Mouse (Mus musculus): ENCODE data around the gene Hectd3. TPM values are rescaled to one million over a fixed set of nuclear protein-coding genes. Genes with fewer than 3 reads are reported as not detected.

Hectd3 gene
- polyA plus RNA-seq, 1 experiment from 2014 or later: 14.7 TPM

DNA sequence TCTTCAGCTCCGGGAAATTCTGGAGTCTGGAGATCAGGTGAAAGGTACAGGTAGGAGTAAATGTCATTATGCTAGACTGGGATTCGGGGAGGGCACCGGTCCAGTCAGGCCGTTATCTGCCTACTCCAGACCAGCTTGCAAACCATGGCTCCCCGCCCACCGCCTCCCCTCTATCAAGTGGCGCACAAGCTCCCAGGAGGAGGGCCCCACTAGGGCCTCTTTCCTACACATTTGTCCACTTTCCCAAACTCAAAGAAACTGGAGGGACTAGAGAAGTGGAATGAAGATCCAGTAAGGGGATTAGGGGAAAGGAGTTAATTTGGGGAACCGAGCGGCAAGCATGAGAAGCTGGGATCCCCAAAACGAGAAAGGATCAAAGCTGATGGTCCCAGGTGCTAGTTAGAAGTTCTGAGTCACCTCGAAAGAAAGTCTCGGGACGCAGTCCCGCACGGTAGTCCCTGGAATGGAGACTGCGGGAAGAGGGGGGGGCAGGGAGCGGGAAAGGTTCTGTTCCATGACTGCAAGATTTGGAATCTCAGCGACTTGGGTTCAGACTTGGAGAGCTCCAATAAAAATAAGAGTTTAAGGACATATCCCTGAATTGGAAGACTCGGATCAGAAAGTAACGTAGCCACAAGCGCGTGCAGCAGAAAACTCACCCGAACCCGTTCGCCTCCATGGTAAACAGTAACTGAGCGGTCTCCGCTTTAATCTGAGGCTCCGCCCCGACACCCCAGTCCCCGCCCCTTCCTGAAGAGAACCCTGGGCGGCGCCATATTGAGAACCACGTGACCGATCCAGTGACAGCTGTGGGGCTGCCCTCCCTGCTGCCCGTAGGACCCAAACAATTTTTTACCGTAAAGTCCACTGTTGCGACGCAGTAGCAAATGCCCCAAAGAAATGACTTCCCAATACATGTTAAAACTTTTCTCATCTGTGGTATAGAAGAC lies 1.2 kb upstream of the Hectd3 start, which contains the start of gene Urod:
Urod (minus strand) TSS at position 742 of the 950 bp plus-strand sequence.
- WGBS: under 1% methylated on average over 38 of the region's 38 CpGs
- peak; percentile 88 for ATAC-seq (ENCODE audit: insufficient read depth, low FRiP score, low TSS enrichment)
- peaks cover 2% of the 10 kb centered on the region; the same call in 1 of the 2 replicates for H3K36me3 ChIP-seq (ENCODE audit: control insufficient read depth, insufficient read depth, low read length)

DNA sequence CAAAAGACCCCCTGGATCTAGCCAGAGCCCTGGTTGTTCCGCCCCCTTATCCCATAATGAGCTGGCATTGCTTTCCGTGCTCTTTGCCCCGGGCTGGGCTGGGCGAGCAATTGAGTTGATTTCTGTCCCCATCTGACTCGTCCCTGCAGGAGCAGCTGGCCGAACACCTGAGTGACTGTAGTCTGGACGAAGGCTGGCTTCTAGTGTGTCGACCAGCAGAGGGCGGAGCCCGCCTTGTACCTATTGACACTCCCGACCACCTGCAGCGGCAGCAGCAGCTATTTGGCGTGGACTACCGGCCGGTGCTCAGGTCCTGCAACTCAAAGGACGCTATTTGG lies 650 bp downstream of the Hectd3 start:
- peaks cover 17% of the 10 kb centered on the region for H3K4me1 ChIP-seq (ENCODE audit: control insufficient read depth, insufficient read depth, low read length)
- H3K27ac ChIP-seq (ENCODE audit: low read depth, low read length): peak overlapping the region; percentile 82; the same call in 1 of the 2 replicates
- DNase-seq (ENCODE audit: low spot score) (peak; percentile 51), ATAC-seq (ENCODE audit: insufficient read depth, low FRiP score, low TSS enrichment) (no peak; the same call in 1 of the 2 replicates)
- peaks cover 2% of the 10 kb centered on the region; the same call in 1 of the 2 replicates for H3K36me3 ChIP-seq (ENCODE audit: control insufficient read depth, insufficient read depth, low read length)
- peak overlapping the region; percentile 84 for H3K9ac ChIP-seq (ENCODE audit: low read length)
- no peaks in the 10 kb centered on the region for H3K9me3 ChIP-seq (ENCODE audit: control insufficient read depth, low read length)
- peak overlapping the region; percentile 98 for H3K4me3 ChIP-seq (ENCODE audit: low read depth, low read length)
- H3K27me3 ChIP-seq (ENCODE audit: control insufficient read depth, insufficient read depth, low read length): no peaks in the 10 kb centered on the region
- peak overlapping the region; percentile 99 for H3K4me2 ChIP-seq (ENCODE audit: low read depth)
- WGBS: 0% methylated on average over 16 of the region's 16 CpGs

More for the DNA sequence above, 1.2 kb upstream of the Hectd3 start, which contains the start of gene Urod:
- no peaks in the 10 kb centered on the region for H3K9me3 ChIP-seq (ENCODE audit: control insufficient read depth, low read length)
- H3K4me3 ChIP-seq (ENCODE audit: low read depth, low read length): peak within 1 kb of the TSS; percentile 98
- H3K4me1 ChIP-seq (ENCODE audit: control insufficient read depth, insufficient read depth, low read length): peaks cover 17% of the 10 kb centered on the region
- H3K4me2 ChIP-seq (ENCODE audit: low read depth): peak within 1 kb of the TSS; percentile 99
- DNase-seq (ENCODE audit: low spot score): peak; percentile 94
- H3K9ac ChIP-seq (ENCODE audit: low read length): peak within 1 kb of the TSS; percentile 84
- H3K27ac ChIP-seq (ENCODE audit: low read depth, low read length): peak within 1 kb of the TSS; percentile 82
- H3K27me3 ChIP-seq (ENCODE audit: control insufficient read depth, insufficient read depth, low read length): no peaks in the 10 kb centered on the region

DNA sequence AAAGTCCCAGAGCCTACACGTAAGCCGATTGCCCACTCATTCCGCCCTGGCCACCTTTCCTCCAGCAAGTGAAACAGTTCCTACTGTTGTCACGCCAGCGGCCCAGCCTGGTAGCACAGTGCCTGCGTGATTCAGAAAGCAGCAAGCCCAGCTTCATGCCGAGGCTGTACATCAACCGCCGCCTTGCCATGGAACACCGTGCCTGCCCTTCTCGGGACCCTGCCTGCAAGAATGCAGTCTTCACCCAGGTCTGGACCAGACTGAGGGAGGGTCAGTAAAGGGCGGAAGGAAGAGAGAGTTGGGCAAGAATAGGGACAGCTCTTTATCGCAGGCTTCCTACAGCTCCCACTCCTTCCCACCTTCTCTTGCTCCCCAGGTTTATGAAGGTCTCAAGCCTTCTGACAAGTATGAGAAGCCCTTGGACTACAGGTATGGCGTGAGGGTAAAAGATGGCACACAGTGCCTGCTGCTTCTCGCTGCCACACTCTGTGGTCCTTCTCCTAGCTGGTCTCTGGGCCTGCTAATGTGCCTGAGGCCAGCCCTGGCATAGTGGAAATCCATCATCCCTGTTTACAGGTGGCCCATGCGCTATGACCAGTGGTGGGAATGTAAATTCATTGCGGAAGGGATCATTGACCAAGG lies 4.5 kb downstream of the Hectd3 start:
- Histone ChIP-seq H3K27ac (ENCODE audit: low read depth, low read length) (no peak overlapping the region), H3K9ac (ENCODE audit: low read length) (no peak overlapping the region), H3K36me3 (ENCODE audit: control insufficient read depth, insufficient read depth, low read length) (peaks cover 2% of the 10 kb centered on the region; the same call in 1 of the 2 replicates), H3K4me3 (ENCODE audit: low read depth, low read length) (no peak overlapping the region), H3K9me3 (ENCODE audit: control insufficient read depth, low read length) (no peaks in the 10 kb centered on the region), H3K4me2 (ENCODE audit: low read depth) (no peak overlapping the region), H3K4me1 (ENCODE audit: control insufficient read depth, insufficient read depth, low read length) (peaks cover 12% of the 10 kb centered on the region), H3K27me3 (ENCODE audit: control insufficient read depth, insufficient read depth, low read length) (no peaks in the 10 kb centered on the region)
- 90% methylated on average over 17 of the region's 17 CpGs for WGBS
- no peak for ATAC-seq (ENCODE audit: insufficient read depth, low FRiP score, low TSS enrichment)
- no peak for DNase-seq (ENCODE audit: low spot score)

DNA sequence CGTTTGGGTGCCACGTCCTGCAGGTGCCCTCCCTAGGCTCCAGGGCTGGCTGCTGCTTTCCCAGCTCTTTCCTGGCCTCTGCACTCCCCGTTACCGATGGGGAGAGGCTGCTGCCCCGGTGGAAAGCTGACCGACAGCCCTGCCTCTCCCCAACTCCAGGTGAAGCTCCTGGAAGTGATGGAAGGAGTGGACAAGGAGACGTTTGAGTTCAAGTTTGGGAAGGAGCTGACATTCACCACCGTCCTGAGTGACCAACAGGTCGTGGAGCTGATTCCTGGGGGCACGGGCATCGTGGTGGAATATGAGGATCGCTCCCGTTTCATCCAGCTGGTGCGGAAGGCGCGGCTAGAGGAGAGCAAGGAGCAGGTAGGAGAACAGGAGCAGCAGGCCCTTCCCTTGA lies 6.8 kb downstream of the Hectd3 start:
- Histone ChIP-seq H3K4me3 (ENCODE audit: low read depth, low read length) (no peak overlapping the region), H3K36me3 (ENCODE audit: control insufficient read depth, insufficient read depth, low read length) (peaks cover 2% of the 10 kb centered on the region; the same call in 1 of the 2 replicates), H3K9me3 (ENCODE audit: control insufficient read depth, low read length) (no peaks in the 10 kb centered on the region), H3K27ac (ENCODE audit: low read depth, low read length) (no peak overlapping the region), H3K4me2 (ENCODE audit: low read depth) (no peak overlapping the region), H3K4me1 (ENCODE audit: control insufficient read depth, insufficient read depth, low read length) (no peaks in the 10 kb centered on the region), H3K9ac (ENCODE audit: low read length) (no peak overlapping the region), H3K27me3 (ENCODE audit: control insufficient read depth, insufficient read depth, low read length) (no peaks in the 10 kb centered on the region)
- DNase-seq (ENCODE audit: low spot score): no peak
- ATAC-seq (ENCODE audit: insufficient read depth, low FRiP score, low TSS enrichment): no peak
- WGBS: 92% methylated on average over 16 of the region's 16 CpGs

DNA sequence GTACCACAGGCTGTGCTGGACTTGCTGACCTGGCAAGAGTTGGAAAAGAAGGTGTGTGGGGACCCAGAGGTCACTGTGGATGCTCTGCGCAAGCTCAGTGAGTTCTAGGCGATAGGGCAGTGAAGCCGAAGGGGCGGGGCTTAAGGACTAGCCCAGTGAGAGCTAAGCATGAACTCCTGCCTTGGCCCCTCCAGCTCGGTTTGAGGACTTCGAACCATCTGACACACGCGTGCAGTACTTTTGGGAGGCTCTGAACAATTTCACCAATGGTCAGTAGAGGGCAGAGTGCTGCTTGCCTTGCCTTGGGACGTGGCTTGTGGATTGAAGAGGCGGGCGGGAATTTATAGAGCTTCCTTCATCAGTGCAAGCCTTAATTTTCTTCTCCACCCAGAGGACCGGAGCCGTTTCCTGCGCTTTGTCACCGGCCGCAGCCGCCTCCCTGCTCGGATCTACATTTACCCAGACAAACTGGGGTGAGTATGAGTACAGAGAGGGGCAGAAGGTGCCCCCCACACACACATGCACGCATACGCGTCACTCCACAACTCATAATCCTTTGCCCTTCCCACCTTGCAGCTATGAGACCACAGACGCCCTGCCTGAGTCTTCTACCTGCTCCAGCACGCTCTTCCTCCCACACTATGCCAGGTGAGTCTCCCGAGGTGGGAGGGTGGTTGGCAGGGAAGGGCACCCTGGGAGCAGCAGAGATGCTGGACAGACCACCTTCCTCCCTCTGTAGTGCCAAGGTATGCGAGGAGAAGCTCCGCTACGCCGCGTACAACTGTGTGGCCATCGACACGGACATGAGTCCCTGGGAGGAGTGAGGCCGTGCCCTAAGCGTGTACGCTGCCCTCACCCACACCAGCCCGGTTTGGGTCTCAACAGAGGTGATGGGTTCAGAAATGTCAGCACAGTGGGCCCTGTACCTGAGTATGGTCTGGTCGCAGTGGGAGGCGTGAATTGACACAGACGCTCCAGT lies 7.7 kb downstream of the Hectd3 start:
- ATAC-seq (ENCODE audit: insufficient read depth, low FRiP score, low TSS enrichment): 0 out of 2 replicates have a peak, but pooled peaks have one; percentile 23
- Histone ChIP-seq H3K4me2 (ENCODE audit: low read depth) (no peak overlapping the region), H3K27me3 (ENCODE audit: control insufficient read depth, insufficient read depth, low read length) (no peaks in the 10 kb centered on the region), H3K9ac (ENCODE audit: low read length) (peak overlapping the region; percentile 3; the same call in 1 of the 2 replicates), H3K4me1 (ENCODE audit: control insufficient read depth, insufficient read depth, low read length) (no peaks in the 10 kb centered on the region), H3K27ac (ENCODE audit: low read depth, low read length) (no peak overlapping the region), H3K9me3 (ENCODE audit: control insufficient read depth, low read length) (no peaks in the 10 kb centered on the region), H3K4me3 (ENCODE audit: low read depth, low read length) (no peak overlapping the region), H3K36me3 (ENCODE audit: control insufficient read depth, insufficient read depth, low read length) (peaks cover 2% of the 10 kb centered on the region; the same call in 1 of the 2 replicates)
- peak; percentile 59 for DNase-seq (ENCODE audit: low spot score)
- 57% methylated on average over 38 of the region's 38 CpGs for WGBS

DNA sequence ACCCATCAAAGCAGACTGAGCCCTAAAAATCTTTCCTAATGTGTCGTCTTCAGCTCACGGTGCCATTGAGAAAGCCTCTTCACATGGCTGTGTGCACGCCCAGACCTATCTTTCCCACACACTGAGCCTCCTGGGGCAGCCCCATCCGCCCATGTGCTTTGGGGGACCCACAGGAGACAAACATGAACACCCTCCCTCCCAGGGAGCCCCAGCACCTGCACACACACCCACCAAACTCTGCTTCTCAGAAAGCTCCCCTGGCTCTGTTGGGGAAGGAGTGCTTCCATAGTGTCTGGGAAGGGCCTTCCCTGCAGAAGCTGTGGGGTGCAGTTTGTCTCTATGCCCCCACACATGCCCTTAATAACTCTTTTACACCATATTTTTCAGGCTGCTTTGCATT lies 9.5 kb downstream of the Hectd3 start:
- no peak overlapping the region for H3K4me3 ChIP-seq (ENCODE audit: low read depth, low read length)
- DNase-seq (ENCODE audit: low spot score) (no peak), ATAC-seq (ENCODE audit: insufficient read depth, low FRiP score, low TSS enrichment) (no peak)
- no peak overlapping the region for H3K9ac ChIP-seq (ENCODE audit: low read length)
- no peaks in the 10 kb centered on the region for H3K36me3 ChIP-seq (ENCODE audit: control insufficient read depth, insufficient read depth, low read length)
- no peaks in the 10 kb centered on the region for H3K27me3 ChIP-seq (ENCODE audit: control insufficient read depth, insufficient read depth, low read length)
- H3K27ac ChIP-seq (ENCODE audit: low read depth, low read length): no peak overlapping the region
- H3K4me2 ChIP-seq (ENCODE audit: low read depth): no peak overlapping the region
- 87% methylated on average over 4 of the region's 4 CpGs for WGBS
- H3K9me3 ChIP-seq (ENCODE audit: control insufficient read depth, low read length): no peaks in the 10 kb centered on the region
- no peaks in the 10 kb centered on the region for H3K4me1 ChIP-seq (ENCODE audit: control insufficient read depth, insufficient read depth, low read length)

DNA sequence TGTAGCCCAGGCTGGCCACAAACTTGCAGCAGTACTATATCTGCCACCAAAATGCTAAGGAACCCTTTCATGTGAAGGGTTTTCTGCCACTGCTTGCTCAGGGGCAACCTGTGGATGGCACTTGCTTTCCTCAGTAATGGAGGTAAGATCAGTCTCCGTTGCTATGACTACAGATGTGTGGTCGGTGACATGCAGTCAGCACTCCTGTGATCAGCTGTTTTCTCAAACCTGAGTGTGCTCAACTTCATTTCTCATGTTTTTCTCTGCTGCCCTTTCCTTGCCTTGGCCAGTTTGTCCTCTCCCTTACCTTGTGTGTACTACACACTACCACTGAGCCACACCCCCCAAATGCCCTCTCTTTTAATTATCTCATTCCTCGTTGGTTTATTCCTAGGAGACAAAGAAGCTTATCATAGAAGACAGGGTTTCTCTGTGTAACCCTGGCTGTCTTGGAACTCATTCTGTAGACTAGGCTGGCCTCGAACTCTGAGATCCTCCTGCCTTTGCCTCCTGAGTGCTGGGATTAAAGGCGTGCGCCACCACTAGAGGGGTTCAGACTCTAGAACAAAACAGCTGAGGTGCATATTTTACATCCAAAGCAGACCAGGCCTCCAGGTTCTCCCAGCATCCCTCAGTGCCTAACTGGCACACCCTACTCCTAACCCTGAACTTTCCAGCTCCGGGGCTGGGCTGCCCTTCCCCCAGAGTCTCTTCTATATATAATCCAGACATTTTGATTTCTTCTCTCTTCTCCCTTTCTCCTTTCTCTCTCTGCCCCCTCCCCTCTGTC lies 10.7 kb downstream of the Hectd3 start:
- ATAC-seq (ENCODE audit: insufficient read depth, low FRiP score, low TSS enrichment): no peak
- H3K9me3 ChIP-seq (ENCODE audit: control insufficient read depth, low read length): no peaks in the 10 kb centered on the region
- no peak overlapping the region for H3K9ac ChIP-seq (ENCODE audit: low read length)
- no peak overlapping the region for H3K27ac ChIP-seq (ENCODE audit: low read depth, low read length)
- H3K4me1 ChIP-seq (ENCODE audit: control insufficient read depth, insufficient read depth, low read length): no peaks in the 10 kb centered on the region
- no peaks in the 10 kb centered on the region for H3K27me3 ChIP-seq (ENCODE audit: control insufficient read depth, insufficient read depth, low read length)
- DNase-seq (ENCODE audit: low spot score): no peak
- no peaks in the 10 kb centered on the region for H3K36me3 ChIP-seq (ENCODE audit: control insufficient read depth, insufficient read depth, low read length)
- H3K4me2 ChIP-seq (ENCODE audit: low read depth): no peak overlapping the region
- WGBS: 79% methylated on average over 7 of the region's 7 CpGs
- H3K4me3 ChIP-seq (ENCODE audit: low read depth, low read length): no peak overlapping the region
